Mouse (Mus musculus): Measurements from ENCODE around the gene Sgcb. TPM values are rescaled to one million over a fixed set of nuclear protein-coding genes. Genes with fewer than 3 reads are reported as not detected.

Gene Sgcb
- polyA plus RNA-seq, 1 experiment, result 48.6 TPM

DNA sequence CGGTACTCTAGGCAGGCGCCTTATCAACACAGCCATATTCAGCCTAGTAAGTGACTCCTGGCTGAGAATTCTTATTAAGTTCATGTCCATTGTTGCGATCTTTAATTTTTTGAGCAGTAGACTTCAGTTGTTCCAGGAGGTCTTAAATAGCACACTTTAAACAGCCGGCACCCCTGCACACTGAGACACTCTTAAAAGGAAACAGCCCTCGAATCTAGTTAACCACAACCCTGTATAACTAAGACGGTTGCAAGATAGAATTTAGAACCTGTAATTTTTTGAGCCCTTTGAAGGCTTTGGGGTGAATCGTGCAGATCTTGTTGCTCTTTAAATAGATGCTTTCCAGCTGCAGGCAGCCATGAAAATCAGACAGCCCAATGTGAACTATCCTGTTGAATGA is 32.4 kb downstream of the Sgcb start:
- H3K4me1 ChIP-seq (ENCODE audit: control insufficient read depth, insufficient read depth, low read length), result peaks cover 1% of the 10 kb centered on the region; the same call in 1 of the 2 replicates
- H3K27ac ChIP-seq (ENCODE audit: insufficient read depth, low read length), result no peak overlapping the region
- no peak for TF ChIP-seq CTCF (IDR thresholded peaks at IDR 0.05; ENCODE audit: extremely low read depth, insufficient read depth, low read length)
- no peak for TF ChIP-seq POLR2A (IDR thresholded peaks at IDR 0.05; ENCODE audit: extremely low read depth, insufficient read depth, low read length)
- H3K4me3 ChIP-seq (ENCODE audit: insufficient read depth, low read length), result no peak overlapping the region

DNA sequence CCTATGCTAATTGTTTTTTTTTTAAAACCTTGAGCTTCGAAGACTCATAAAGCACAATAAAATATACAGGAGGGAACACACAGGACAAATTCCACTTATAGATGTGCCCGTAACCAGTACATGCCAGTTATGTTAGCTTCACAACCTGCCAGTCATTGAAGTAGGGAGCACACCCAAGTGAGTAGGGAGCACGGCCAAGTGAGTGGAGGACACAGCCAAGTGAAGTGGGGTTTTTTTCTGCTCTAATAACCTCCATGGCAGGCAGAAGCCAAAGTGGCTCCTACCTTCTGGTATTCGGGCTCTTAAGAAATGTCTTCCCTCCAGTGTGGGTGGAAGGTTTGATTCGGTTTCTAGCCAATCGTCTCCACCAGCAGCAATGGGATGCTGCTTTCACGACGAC is 34.3 kb downstream of the Sgcb start:
- H3K27ac ChIP-seq (ENCODE audit: insufficient read depth, low read length), result no peak overlapping the region
- TF ChIP-seq POLR2A (IDR thresholded peaks at IDR 0.05; ENCODE audit: extremely low read depth, insufficient read depth, low read length) (no peak), CTCF (IDR thresholded peaks at IDR 0.05; ENCODE audit: extremely low read depth, insufficient read depth, low read length) (no peak)
- no peaks in the 10 kb centered on the region for H3K4me1 ChIP-seq (ENCODE audit: control insufficient read depth, insufficient read depth, low read length)
- no peak overlapping the region for H3K4me3 ChIP-seq (ENCODE audit: insufficient read depth, low read length)

DNA sequence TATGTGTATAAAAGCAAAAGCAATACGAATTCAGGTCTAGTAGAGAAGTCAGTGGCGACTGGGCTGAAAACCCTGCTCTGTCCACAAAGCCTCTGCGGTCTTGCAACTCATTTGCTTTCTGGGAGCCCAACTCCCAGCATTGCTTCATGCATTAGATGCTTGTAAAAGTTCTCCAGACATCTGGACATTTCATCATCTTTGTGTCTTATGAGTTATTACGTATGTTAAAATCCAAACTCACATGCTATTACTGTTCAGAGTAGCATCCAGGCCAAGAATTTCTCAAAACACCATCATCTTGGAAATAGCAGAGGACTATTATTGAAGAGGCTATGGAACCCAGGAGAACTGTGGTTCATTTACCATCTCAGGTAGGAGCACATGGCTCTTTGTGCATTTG is 36.5 kb downstream of the Sgcb start:
- H3K4me1 ChIP-seq (ENCODE audit: control insufficient read depth, insufficient read depth, low read length), result no peaks in the 10 kb centered on the region
- no peak for TF ChIP-seq CTCF (IDR thresholded peaks at IDR 0.05; ENCODE audit: extremely low read depth, insufficient read depth, low read length)
- TF ChIP-seq POLR2A (IDR thresholded peaks at IDR 0.05; ENCODE audit: extremely low read depth, insufficient read depth, low read length), result no peak
- H3K4me3 ChIP-seq (ENCODE audit: insufficient read depth, low read length), result no peak overlapping the region
- H3K27ac ChIP-seq (ENCODE audit: insufficient read depth, low read length), result no peak overlapping the region

DNA sequence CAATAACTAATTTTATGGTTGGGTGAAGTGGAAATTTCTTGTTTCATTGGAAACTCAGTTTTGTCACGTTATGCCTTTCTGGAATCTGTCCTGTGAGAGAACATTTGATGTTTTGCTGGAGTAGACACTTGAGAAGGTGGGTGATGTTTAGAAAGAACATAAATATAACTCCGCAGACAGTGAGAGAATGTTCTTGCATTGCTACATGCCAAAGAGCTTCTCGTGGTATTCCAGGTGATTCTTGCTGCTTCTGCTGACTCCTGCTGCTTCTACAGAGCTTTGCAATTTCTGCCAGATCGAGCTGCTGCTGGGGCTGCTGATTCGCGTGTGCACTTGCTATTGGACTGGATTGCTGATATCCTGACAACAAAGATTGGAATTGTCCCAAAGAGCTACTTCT is 42.6 kb downstream of the Sgcb start:
- no peaks in the 10 kb centered on the region; the same call in 1 of the 2 replicates for H3K4me1 ChIP-seq (ENCODE audit: control insufficient read depth, insufficient read depth, low read length)
- no peak overlapping the region for H3K27ac ChIP-seq (ENCODE audit: insufficient read depth, low read length)
- no peak overlapping the region for H3K4me3 ChIP-seq (ENCODE audit: insufficient read depth, low read length)
- no peak for TF ChIP-seq CTCF (IDR thresholded peaks at IDR 0.05; ENCODE audit: extremely low read depth, insufficient read depth, low read length)
- TF ChIP-seq POLR2A (IDR thresholded peaks at IDR 0.05; ENCODE audit: extremely low read depth, insufficient read depth, low read length), result no peak

DNA sequence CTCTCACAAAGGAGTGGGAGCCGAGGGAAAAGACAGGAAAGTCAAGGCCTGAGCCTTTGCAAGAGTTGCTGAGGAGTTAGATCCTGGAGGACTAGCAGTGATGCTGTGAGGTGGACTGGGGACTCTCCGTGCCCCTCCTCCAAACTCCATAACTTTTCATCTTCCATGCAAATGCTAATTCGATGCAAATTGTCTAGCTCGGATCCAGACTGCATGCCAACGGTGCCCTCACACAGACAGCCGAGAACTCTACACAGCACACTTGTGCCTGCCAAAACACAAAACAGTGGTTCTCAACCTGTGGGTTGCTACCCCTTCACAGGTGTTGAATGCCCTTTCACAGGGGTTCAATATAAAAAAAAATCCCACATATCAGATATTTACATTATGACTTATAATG is 43.0 kb downstream of the Sgcb start:
- TF ChIP-seq CTCF (IDR thresholded peaks at IDR 0.05; ENCODE audit: extremely low read depth, insufficient read depth, low read length) (no peak), POLR2A (IDR thresholded peaks at IDR 0.05; ENCODE audit: extremely low read depth, insufficient read depth, low read length) (no peak)
- Histone ChIP-seq H3K4me1 (ENCODE audit: control insufficient read depth, insufficient read depth, low read length) (no peaks in the 10 kb centered on the region; the same call in 1 of the 2 replicates), H3K27ac (ENCODE audit: insufficient read depth, low read length) (no peak overlapping the region), H3K4me3 (ENCODE audit: insufficient read depth, low read length) (no peak overlapping the region)

DNA sequence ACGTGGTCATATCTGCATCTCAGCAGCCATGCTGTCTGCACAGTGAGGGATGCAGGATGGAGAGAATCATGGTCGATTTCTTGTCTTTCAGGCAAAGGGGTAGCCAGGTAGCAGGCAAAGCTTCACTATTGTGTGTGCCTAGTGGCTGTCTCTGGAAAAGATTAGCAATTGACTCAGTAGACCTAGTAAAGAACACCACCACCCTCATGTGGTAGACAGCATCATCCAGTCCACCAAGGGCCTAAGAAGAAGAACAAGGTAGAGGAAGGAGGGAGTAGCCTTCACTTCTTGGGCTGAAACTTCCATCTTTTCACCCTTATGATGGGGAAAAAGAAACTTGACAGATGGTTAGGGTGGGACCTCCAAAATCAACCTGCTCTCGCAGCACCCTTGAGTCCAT is 44.7 kb downstream of the Sgcb start:
- H3K4me3 ChIP-seq (ENCODE audit: insufficient read depth, low read length), result no peak overlapping the region
- H3K4me1 ChIP-seq (ENCODE audit: control insufficient read depth, insufficient read depth, low read length), result no peaks in the 10 kb centered on the region; the same call in none of the 2 replicates
- TF ChIP-seq CTCF (IDR thresholded peaks at IDR 0.05; ENCODE audit: extremely low read depth, insufficient read depth, low read length) (peak; percentile 26; the same call in 1 of the 2 replicates), POLR2A (IDR thresholded peaks at IDR 0.05; ENCODE audit: extremely low read depth, insufficient read depth, low read length) (no peak)
- no peak overlapping the region for H3K27ac ChIP-seq (ENCODE audit: insufficient read depth, low read length)

DNA sequence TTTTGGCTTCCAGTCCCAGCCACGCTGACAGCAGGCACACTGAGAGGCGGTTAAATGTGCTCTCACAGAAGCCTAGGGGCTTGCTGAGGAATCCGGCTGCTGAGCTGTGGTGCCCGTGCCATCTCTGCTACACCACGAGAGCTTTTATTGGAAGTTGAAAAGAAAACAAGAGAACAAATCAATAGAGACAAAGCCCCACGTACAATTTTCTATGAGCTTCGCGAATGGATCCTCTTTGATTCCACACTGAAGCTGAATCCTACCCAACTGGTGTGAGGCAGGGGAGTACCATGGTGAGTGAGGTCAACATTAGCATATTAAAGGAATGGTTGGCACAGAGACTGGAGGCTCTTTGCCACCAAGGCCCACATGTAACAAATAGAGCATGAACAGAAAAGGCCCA is 46.2 kb downstream of the Sgcb start:
- no peak for TF ChIP-seq POLR2A (IDR thresholded peaks at IDR 0.05; ENCODE audit: extremely low read depth, insufficient read depth, low read length)
- no peak for TF ChIP-seq CTCF (IDR thresholded peaks at IDR 0.05; ENCODE audit: extremely low read depth, insufficient read depth, low read length)
- H3K4me3 ChIP-seq (ENCODE audit: insufficient read depth, low read length), result no peak overlapping the region
- H3K27ac ChIP-seq (ENCODE audit: insufficient read depth, low read length), result no peak overlapping the region
- H3K4me1 ChIP-seq (ENCODE audit: control insufficient read depth, insufficient read depth, low read length), result no peaks in the 10 kb centered on the region; the same call in none of the 2 replicates

DNA sequence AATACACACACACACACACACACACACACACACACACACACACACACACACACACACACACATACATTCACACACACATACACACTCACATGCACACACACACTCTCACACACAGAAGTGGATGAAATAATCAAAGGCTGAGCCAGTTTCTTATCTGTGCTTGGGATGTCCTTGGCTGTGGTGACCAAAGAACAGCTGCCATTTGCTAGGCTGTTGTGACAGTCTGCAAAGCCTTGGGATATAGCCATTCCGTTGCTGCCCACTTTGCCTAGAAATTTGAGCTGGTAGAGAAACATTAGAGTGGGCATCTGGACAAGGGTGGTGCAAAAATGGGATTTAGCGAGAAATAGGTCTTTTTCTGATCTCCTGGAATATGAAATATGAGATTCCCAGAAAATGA is 47.6 kb downstream of the Sgcb start:
- H3K4me3 ChIP-seq (ENCODE audit: insufficient read depth, low read length), result no peak overlapping the region
- H3K27ac ChIP-seq (ENCODE audit: insufficient read depth, low read length), result no peak overlapping the region
- H3K4me1 ChIP-seq (ENCODE audit: control insufficient read depth, insufficient read depth, low read length), result no peaks in the 10 kb centered on the region; the same call in 1 of the 2 replicates
- TF ChIP-seq CTCF (IDR thresholded peaks at IDR 0.05; ENCODE audit: extremely low read depth, insufficient read depth, low read length) (no peak), POLR2A (IDR thresholded peaks at IDR 0.05; ENCODE audit: extremely low read depth, insufficient read depth, low read length) (no peak)

DNA sequence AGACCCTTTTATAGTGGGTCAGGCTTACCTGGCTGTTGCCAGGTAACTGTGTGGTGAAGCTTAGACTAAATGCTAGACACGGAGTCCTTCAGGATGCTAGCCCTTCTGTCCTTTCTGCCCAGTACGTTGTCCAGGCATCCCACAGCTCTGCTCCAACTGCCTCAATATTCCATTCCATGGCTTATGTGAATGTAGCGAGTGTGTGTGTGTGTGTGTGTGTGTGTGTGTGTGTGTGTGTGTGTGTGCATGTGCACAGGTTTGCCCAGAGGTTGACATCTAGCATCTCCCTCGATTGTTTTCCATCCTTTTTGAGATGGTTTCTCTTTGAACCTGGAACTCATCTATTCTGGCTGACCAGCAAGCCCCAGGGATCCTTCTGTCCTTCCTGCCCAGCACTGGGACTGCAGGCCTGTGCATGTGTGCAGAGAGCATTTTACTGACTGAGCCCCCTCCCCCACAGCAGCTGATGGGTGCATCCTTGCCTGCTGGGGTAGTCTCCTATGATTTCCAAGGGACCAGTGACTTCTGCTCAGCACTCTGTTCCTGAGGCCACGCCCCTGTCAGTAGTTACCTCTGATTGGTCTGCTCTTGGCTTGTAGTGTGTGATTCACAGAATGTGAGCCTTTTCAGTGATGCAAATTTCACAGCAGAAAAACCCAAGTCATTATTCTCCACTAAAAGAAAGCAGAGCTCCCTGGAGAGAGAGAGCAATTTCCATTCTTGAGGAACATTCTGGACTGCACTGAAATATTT is 48.5 kb downstream of the Sgcb start:
- no peaks in the 10 kb centered on the region; the same call in 1 of the 2 replicates for H3K4me1 ChIP-seq (ENCODE audit: control insufficient read depth, insufficient read depth, low read length)
- no peak overlapping the region for H3K4me3 ChIP-seq (ENCODE audit: insufficient read depth, low read length)
- TF ChIP-seq CTCF (IDR thresholded peaks at IDR 0.05; ENCODE audit: extremely low read depth, insufficient read depth, low read length) (no peak), POLR2A (IDR thresholded peaks at IDR 0.05; ENCODE audit: extremely low read depth, insufficient read depth, low read length) (no peak)
- no peak overlapping the region for H3K27ac ChIP-seq (ENCODE audit: insufficient read depth, low read length)

DNA sequence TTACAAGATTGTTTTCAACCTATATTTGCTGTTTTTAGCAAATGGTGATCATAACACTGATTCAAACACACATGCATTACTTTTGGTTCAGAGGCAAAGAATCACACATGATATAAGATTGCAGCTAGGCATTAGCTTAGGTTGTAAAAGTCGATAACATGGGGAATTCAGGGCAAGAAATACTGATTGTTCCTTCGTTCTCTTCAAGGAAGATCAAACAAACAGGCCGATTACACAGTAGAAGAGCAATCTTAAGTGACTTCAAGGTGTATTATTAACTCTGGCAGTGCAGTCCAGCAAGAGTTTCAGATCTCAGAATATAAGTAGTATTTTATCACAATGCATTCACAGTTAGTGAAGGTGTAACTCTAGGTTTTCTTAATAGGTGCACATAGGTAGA is 60.5 kb downstream of the Sgcb start:
- Histone ChIP-seq H3K4me1 (ENCODE audit: control insufficient read depth, insufficient read depth, low read length) (no peaks in the 10 kb centered on the region; the same call in 1 of the 2 replicates), H3K27ac (ENCODE audit: insufficient read depth, low read length) (no peak overlapping the region), H3K4me3 (ENCODE audit: insufficient read depth, low read length) (no peak overlapping the region)
- TF ChIP-seq POLR2A (IDR thresholded peaks at IDR 0.05; ENCODE audit: extremely low read depth, insufficient read depth, low read length), result no peak
- no peak for TF ChIP-seq CTCF (IDR thresholded peaks at IDR 0.05; ENCODE audit: extremely low read depth, insufficient read depth, low read length)
